Mouse (Mus musculus) lung, adult 2 months (tissue): Measurements from ENCODE around the gene Snf8.

Experiments used
- CTCF ChIP-seq: fragments of 200-500 bp; IDR thresholded peaks from 2 replicates; pipeline ENCODE4 v1.5.1; 2011; ENCODE audit warnings: mild to moderate bottlenecking, low read length, control low read depth; ENCODE audit not compliant: insufficient read depth
- POLR2A ChIP-seq: fragments of 200-500 bp; IDR thresholded peaks from 2 replicates; pipeline ENCODE4 v1.6.1; 2011; ENCODE audit warnings: low read depth, mild to moderate bottlenecking, control low read depth, low read length, borderline replicate concordance; ENCODE audit errors: extremely low read depth

DNA sequence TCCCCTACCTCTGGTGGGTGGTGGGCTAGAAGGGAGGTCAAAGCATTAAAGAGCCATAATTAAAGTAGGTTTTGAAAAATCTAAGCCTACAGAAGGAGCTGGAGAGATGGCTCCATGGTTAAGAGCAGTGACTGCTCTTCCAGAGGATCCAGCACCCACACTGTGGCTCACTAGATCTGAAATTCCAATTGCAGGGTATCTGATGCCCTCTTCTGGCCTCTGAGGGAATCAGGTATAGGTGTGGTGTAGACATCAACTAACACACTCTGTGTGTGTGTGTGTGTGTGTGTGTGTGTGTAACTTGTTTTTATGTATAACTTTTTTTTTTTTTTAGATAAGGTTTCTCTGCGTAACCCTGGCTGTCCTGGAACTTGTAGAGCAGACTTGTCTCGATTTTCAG, 56.4 kb downstream of the Snf8 start:
- TF ChIP-seq CTCF, result no peak
- no peak for TF ChIP-seq POLR2A
